Comparison of ENCODE assay signal across 9 mouse cellular contexts in the genomic region with DNA sequence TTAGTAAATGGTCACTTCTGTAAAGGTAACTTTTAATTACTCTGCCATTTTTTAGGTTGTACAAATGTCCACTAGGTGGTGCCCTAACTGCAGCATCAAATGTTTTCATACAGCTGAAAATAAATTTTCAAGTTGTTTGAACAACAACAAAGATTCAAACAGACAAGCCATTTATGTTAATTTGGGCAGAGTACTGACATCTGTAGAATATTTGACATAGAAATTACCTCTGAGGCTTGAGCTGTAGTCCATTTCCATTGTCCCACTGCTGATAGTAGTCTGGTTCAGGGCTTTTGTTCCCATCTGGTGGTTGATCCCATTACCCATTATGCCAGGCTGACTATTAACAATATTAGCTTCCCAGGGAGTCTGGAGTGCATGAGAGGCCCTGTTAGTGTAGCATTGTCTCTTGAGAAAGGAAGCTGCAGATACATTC.
A peak's percentile ranks its signal among the peaks of the same experiment; 100 is the strongest.
DNase-seq lines count a peak whose midpoint lies in the region; ATAC-seq and TF ChIP-seq lines count a peak whose summit lies in the region.
"Had no signal": no experiment of that assay in that cellular context is flagged by ENCODE, and none has a peak within 500 bp of the region (broad histone marks: within the 10 kb centered on the region; RNA-seq: fewer than 3 reads in every experiment).

No protein-coding gene starts in this region.

- 0 out of 2 replicates have a peak, but pooled peaks cover 2% of the 10 kb centered on the region for H3K36me3 ChIP-seq in intestine, postnatal 0 days (ENCODE audit: control insufficient read depth, insufficient read depth)
- H3K36me3 ChIP-seq in intestine, embryonic 16.5 days (ENCODE audit: control insufficient read depth, insufficient read depth, low read length) = no peaks in the 10 kb centered on the region
- H3K36me3 ChIP-seq in hindbrain, embryonic 16.5 days (ENCODE audit: control insufficient read depth, insufficient read depth, low read length) = no peaks in the 10 kb centered on the region
- H3K36me3 ChIP-seq in intestine, embryonic 15.5 days = no peaks in the 10 kb centered on the region

- no peak overlapping the region for H3K4me3 ChIP-seq in intestine, postnatal 0 days (ENCODE audit: low read depth, low read length)
- H3K4me3 ChIP-seq in intestine, embryonic 16.5 days (ENCODE audit: low read length) = no peak overlapping the region
- H3K4me3 ChIP-seq in hindbrain, embryonic 16.5 days (ENCODE audit: low read length) = no peak overlapping the region
- no peak overlapping the region for H3K4me3 ChIP-seq in intestine, embryonic 15.5 days (replicated peaks)

- no peaks in the 10 kb centered on the region for H3K27me3 ChIP-seq in intestine, postnatal 0 days (replicated peaks; ENCODE audit: control insufficient read depth, insufficient read depth, low read length)
- H3K27me3 ChIP-seq in intestine, embryonic 16.5 days (replicated peaks; ENCODE audit: control insufficient read depth, insufficient read depth, low read length) = no peaks in the 10 kb centered on the region
- H3K27me3 ChIP-seq in hindbrain, embryonic 16.5 days (replicated peaks; ENCODE audit: control insufficient read depth, insufficient read depth, low read length) = no peaks in the 10 kb centered on the region
- no peaks in the 10 kb centered on the region for H3K27me3 ChIP-seq in intestine, embryonic 15.5 days (replicated peaks)

- peak; percentile 77 for TF ChIP-seq CTCF in intestine, postnatal 0 days (IDR thresholded peaks at IDR 0.05; ENCODE audit: low read depth)

- no peaks in the 10 kb centered on the region for H3K4me1 ChIP-seq in intestine, postnatal 0 days (replicated peaks; ENCODE audit: control insufficient read depth, insufficient read depth, low read length)
- no peaks in the 10 kb centered on the region for H3K4me1 ChIP-seq in intestine, embryonic 16.5 days (ENCODE audit: control insufficient read depth, insufficient read depth, low read length)
- H3K4me1 ChIP-seq in hindbrain, embryonic 16.5 days (ENCODE audit: control insufficient read depth, insufficient read depth, low read depth, low read length) = peaks cover 7% of the 10 kb centered on the region; the same call in 1 of the 2 replicates
- H3K4me1 ChIP-seq in intestine, embryonic 15.5 days (replicated peaks) = no peaks in the 10 kb centered on the region

- H3K27ac ChIP-seq in intestine, postnatal 0 days (ENCODE audit: low read depth, low read length) = no peak overlapping the region
- H3K27ac ChIP-seq in intestine, embryonic 16.5 days (ENCODE audit: low read length) = no peak overlapping the region
- H3K27ac ChIP-seq in hindbrain, embryonic 16.5 days (ENCODE audit: low read depth, low read length) = no peak overlapping the region
- no peak overlapping the region for H3K27ac ChIP-seq in intestine, embryonic 15.5 days

- H3K9ac ChIP-seq in intestine, postnatal 0 days (ENCODE audit: low read depth, low read length) = no peak overlapping the region
- H3K9ac ChIP-seq in intestine, embryonic 16.5 days (ENCODE audit: low read depth, low read length) = no peak overlapping the region
- H3K9ac ChIP-seq in hindbrain, embryonic 16.5 days (ENCODE audit: low read depth, low read length) = no peak overlapping the region
- no peak overlapping the region for H3K9ac ChIP-seq in intestine, embryonic 15.5 days

- H3K9me3 ChIP-seq in intestine, postnatal 0 days (ENCODE audit: control insufficient read depth) = no peaks in the 10 kb centered on the region
- H3K9me3 ChIP-seq in intestine, embryonic 16.5 days (ENCODE audit: control insufficient read depth, low read length) = no peaks in the 10 kb centered on the region
- no peaks in the 10 kb centered on the region for H3K9me3 ChIP-seq in hindbrain, embryonic 16.5 days (ENCODE audit: control insufficient read depth, low read length)
- H3K9me3 ChIP-seq in intestine, embryonic 15.5 days = no peaks in the 10 kb centered on the region

- no peak for ATAC-seq in intestine, postnatal 0 days
- no peak for ATAC-seq in intestine, embryonic 16.5 days
- ATAC-seq in hindbrain, embryonic 16.5 days = peak; percentile 50; the same call in 1 of the 2 replicates
- ATAC-seq in erythroblast, adult 5-6 weeks (replicated peaks; ENCODE audit: low FRiP score, poor library complexity, severe bottlenecking) = no peak
- ATAC-seq in intestine, embryonic 15.5 days = no peak

- H3K4me2 ChIP-seq in intestine, postnatal 0 days (replicated peaks; ENCODE audit: low read depth) = no peak overlapping the region
- H3K4me2 ChIP-seq in intestine, embryonic 16.5 days (ENCODE audit: low read depth, low read length) = no peak overlapping the region
- no peak overlapping the region for H3K4me2 ChIP-seq in hindbrain, embryonic 16.5 days (ENCODE audit: low read length)
- H3K4me2 ChIP-seq in intestine, embryonic 15.5 days (replicated peaks) = no peak overlapping the region

- DNase-seq in CD4-positive helper T cell, adult 2 months (ENCODE audit: low read depth, low spot score) = peak; percentile 42
- DNase-seq in brain, adult 2 months (ENCODE audit: low read depth, low spot score) = peak; percentile 50
- no peak for DNase-seq in cerebellum, adult 11-12 months
- DNase-seq: kidney, adult 8-10 months had no signal
